Mouse (Mus musculus) spleen, adult 2 months (tissue): ENCODE data around the gene Cd59a. TPM values are rescaled to one million over a fixed set of nuclear protein-coding genes. Genes with fewer than 3 reads are reported as not detected.
"Not testable (repeated sequence)": the region's sequence is repeated elsewhere in the genome, so short reads cannot be mapped to it uniquely, and the experiment has no call there.

Experiments
- DNase-seq, 2 experiments: peaks; one replicate each; pipeline versions ENCODE4 v3.0.0 to v3.0.0-alpha.2; 2012 to 2021; ENCODE audit warnings: low spot score in 2 of 2, low read depth in 1 of 2
- H3K27ac ChIP-seq: fragments of 200-500 bp; 2 replicates; pipeline ENCODE4 v1.5.1; 2012; ENCODE audit warnings: low read length, inconsistent platforms; ENCODE audit not compliant: insufficient read depth
- H3K27me3 ChIP-seq: fragments of 200-500 bp; 2 replicates; pipeline ENCODE4 v1.6.1; 2012; ENCODE audit warnings: mild to moderate bottlenecking, moderate library complexity, low read length, inconsistent platforms; ENCODE audit not compliant: control insufficient read depth, insufficient read depth
- H3K36me3 ChIP-seq: fragments of 200-500 bp; 2 replicates; pipeline ENCODE4 v1.6.1; 2012; ENCODE audit warnings: mild to moderate bottlenecking, low read length, inconsistent platforms; ENCODE audit not compliant: control insufficient read depth, insufficient read depth
- H3K4me1 ChIP-seq: fragments of 200-500 bp; 2 replicates; pipeline ENCODE4 v1.6.1; 2011; ENCODE audit warnings: inconsistent platforms; ENCODE audit not compliant: control insufficient read depth, insufficient read depth, insufficient read length
- H3K4me3 ChIP-seq: fragments of 200-500 bp; 2 replicates; pipeline ENCODE4 v1.5.1; 2011; ENCODE audit warnings: mild to moderate bottlenecking, inconsistent platforms; ENCODE audit not compliant: insufficient read depth, insufficient read length; ENCODE audit errors: extremely low read depth
- CTCF ChIP-seq: fragments of 200-500 bp; IDR thresholded peaks from 2 replicates; pipeline ENCODE4 v1.5.1; 2011; ENCODE audit warnings: mild to moderate bottlenecking, inconsistent platforms; ENCODE audit not compliant: insufficient read depth, insufficient read length, insufficient replicate concordance; ENCODE audit errors: extremely low read depth
- POLR2A ChIP-seq: fragments of 200-500 bp; IDR thresholded peaks from 2 replicates; pipeline ENCODE4 v1.6.1; 2011; ENCODE audit warnings: low read depth, low read length, inconsistent platforms
- WGBS: fragments of 180-500 bp; shearing (Covaris S2); methylation state at CpG from one replicate; pipeline ENCODE4 v1.1.7; 2018; 5-methylcytosine and 5-hydroxymethylcytosine counted together
- polyA plus RNA-seq: library from polyadenylated mRNA; depleted of rRNA; stranded (reverse); fragments of >200 nt; gene quantifications from 2 replicates; pipeline ENCODE4 v1.2.3, GENCODE M21; 2012

Gene Cd59a
- polyA plus RNA-seq, 1 experiment: 2.5 TPM

GRCm38 (mm10) chr2:104069704-104070185, 25.9 kb upstream of the Cd59a start, which contains the start of gene Cd59b:
Gene Cd59b, plus strand, starts transcription at chr2:104069849.
- no peaks in the 10 kb centered on the region for H3K4me1 ChIP-seq
- H3K27me3 ChIP-seq: no peaks in the 10 kb centered on the region
- WGBS: 9% methylated on average over 13 of the region's 13 CpGs
- H3K4me3 ChIP-seq: peak within 1 kb of the TSS; percentile 70
- TF ChIP-seq POLR2A (no peak), CTCF (no peak)
- DNase-seq: peak; percentile 4 to 31
- no peak within 1 kb of the TSS for H3K27ac ChIP-seq
- no peaks in the 10 kb centered on the region for H3K36me3 ChIP-seq

- DNase-seq, H3K4me1 ChIP-seq, H3K36me3 ChIP-seq, H3K27me3 ChIP-seq, H3K27ac ChIP-seq, H3K4me3 ChIP-seq: not testable (repeated sequence)
- 65% methylated on average over 5 of the region's 5 CpGs for WGBS
Measured at GRCm38 (mm10) chr2:104078285-104078684, 17.3 kb upstream of the Cd59a start.

- no CpG with 5 or more reads among the region's 1 CpGs for WGBS
- H3K4me1 ChIP-seq, H3K27me3 ChIP-seq, H3K36me3 ChIP-seq, H3K4me3 ChIP-seq, DNase-seq, H3K27ac ChIP-seq: not testable (repeated sequence)
Measured at GRCm38 (mm10) chr2:104081436-104082050, 14.1 kb upstream of the Cd59a start.

- TF ChIP-seq CTCF: no peak
- TF ChIP-seq POLR2A: no peak
- H3K27ac ChIP-seq: no peak overlapping the region
- no peaks in the 10 kb centered on the region for H3K27me3 ChIP-seq
- no peaks in the 10 kb centered on the region for H3K4me1 ChIP-seq
- no peak for DNase-seq
- H3K36me3 ChIP-seq: no peaks in the 10 kb centered on the region
- H3K4me3 ChIP-seq: no peak overlapping the region
Measured at GRCm38 (mm10) chr2:104082474-104082873, 13.1 kb upstream of the Cd59a start.

GRCm38 (mm10) chr2:104084027-104084426, 11.6 kb upstream of the Cd59a start:
- DNase-seq, H3K27ac ChIP-seq, H3K4me1 ChIP-seq, H3K27me3 ChIP-seq, H3K36me3 ChIP-seq, H3K4me3 ChIP-seq: not testable (repeated sequence)

GRCm38 (mm10) chr2:104087562-104087961, 8.0 kb upstream of the Cd59a start:
- H3K27me3 ChIP-seq, H3K27ac ChIP-seq, H3K36me3 ChIP-seq, DNase-seq, H3K4me3 ChIP-seq, H3K4me1 ChIP-seq: not testable (repeated sequence)
- 50% methylated on average over 1 of the region's 1 CpGs for WGBS

GRCm38 (mm10) chr2:104093305-104093704, 2.3 kb upstream of the Cd59a start:
- no peaks in the 10 kb centered on the region for H3K27me3 ChIP-seq
- TF ChIP-seq POLR2A (no peak), CTCF (no peak)
- no peak overlapping the region for H3K4me3 ChIP-seq
- no peak for DNase-seq
- no peak overlapping the region for H3K27ac ChIP-seq
- H3K36me3 ChIP-seq: no peaks in the 10 kb centered on the region
- WGBS: 88% methylated on average over 2 of the region's 2 CpGs
- no peaks in the 10 kb centered on the region for H3K4me1 ChIP-seq

GRCm38 (mm10) chr2:104096256-104096655, 655 bp downstream of the Cd59a start:
- no peak for TF ChIP-seq POLR2A
- TF ChIP-seq CTCF: no peak
- no peaks in the 10 kb centered on the region for H3K27me3 ChIP-seq
- 0 out of 2 replicates have a peak overlapping the region, but pooled peaks have one; percentile 2 for H3K27ac ChIP-seq
- WGBS: 52% methylated on average over 10 of the region's 10 CpGs
- no peaks in the 10 kb centered on the region for H3K4me1 ChIP-seq
- DNase-seq: no peak
- H3K4me3 ChIP-seq: peak overlapping the region; percentile 16
- H3K36me3 ChIP-seq: no peaks in the 10 kb centered on the region

- not testable (repeated sequence) for H3K27ac ChIP-seq, H3K36me3 ChIP-seq, DNase-seq, H3K27me3 ChIP-seq, H3K4me1 ChIP-seq, H3K4me3 ChIP-seq
- WGBS: 81% methylated on average over 1 of the region's 1 CpGs
Measured at GRCm38 (mm10) chr2:104096796-104097195, 1.2 kb downstream of the Cd59a start.

GRCm38 (mm10) chr2:104097396-104097795, 1.8 kb downstream of the Cd59a start:
- not testable (repeated sequence) for H3K4me1 ChIP-seq, H3K27ac ChIP-seq, H3K27me3 ChIP-seq, H3K4me3 ChIP-seq, H3K36me3 ChIP-seq, DNase-seq
- 97% methylated on average over 4 of the region's 4 CpGs for WGBS
